In genomic region chr10:128704491-128705316, GRCm38 (mm10) we compare ENCODE assay signal across 8 mouse cellular contexts. TPM values are rescaled to one million over a fixed set of nuclear protein-coding genes. Genes with fewer than 3 reads are reported as not detected.
DNase-seq lines count a peak whose midpoint lies in the region; ATAC-seq and TF ChIP-seq lines count a peak whose summit lies in the region.

Gene Cdk2 (minus strand): TSS chr10:128705031.

- peak within 1 kb of the TSS; percentile 96 for H3K4me2 ChIP-seq in hindbrain, postnatal 0 days (ENCODE audit: low read depth, low read length)

- intact Hi-C loops in gastrocnemius, adult 2 months (cut with DNase I): loop anchor here (2.0 kb wide), 1 partner anchor 38 kb away; no protein-coding TSS in a partner anchor
- intact Hi-C loops in left cerebral cortex, adult 2 months (cut with DNase I): no loop called here

- no peaks in the 10 kb centered on the region; the same call in 1 of the 2 replicates for H3K36me3 ChIP-seq in hindbrain, postnatal 0 days (ENCODE audit: insufficient read depth, low read length)
- peaks cover 35% of the 10 kb centered on the region for H3K36me3 ChIP-seq in megakaryocyte, embryonic 14.5 days (replicated peaks; ENCODE audit: low read length)

- WGBS in hindbrain, postnatal 0 days: under 1% methylated on average over 58 of the region's 62 CpGs

- H3K27ac ChIP-seq in gastrocnemius, adult 2 months: peak within 1 kb of the TSS; percentile 93
- peak within 1 kb of the TSS; percentile 83 for H3K27ac ChIP-seq in hindbrain, postnatal 0 days
- H3K27ac ChIP-seq in left cerebral cortex, adult 2 months: peak within 1 kb of the TSS; percentile 37; the same call in 1 of the 2 replicates

- H3K9me3 ChIP-seq in hindbrain, postnatal 0 days (ENCODE audit: low read length): no peaks in the 10 kb centered on the region
- H3K9me3 ChIP-seq in megakaryocyte, embryonic 14.5 days: no peaks in the 10 kb centered on the region

- H3K4me3 ChIP-seq in gastrocnemius, adult 2 months: peak within 1 kb of the TSS; percentile 90
- peak within 1 kb of the TSS; percentile 80 for H3K4me3 ChIP-seq in hindbrain, postnatal 0 days (ENCODE audit: low read length)
- H3K4me3 ChIP-seq in left cerebral cortex, adult 2 months: peak within 1 kb of the TSS; percentile 58
- peak within 1 kb of the TSS; percentile 96 for H3K4me3 ChIP-seq in megakaryocyte, embryonic 14.5 days (replicated peaks)

- TF ChIP-seq CTCF in gastrocnemius, adult 2 months (IDR thresholded peaks at IDR 0.05): no peak
- no peak for TF ChIP-seq CTCF in hindbrain, postnatal 0 days (IDR thresholded peaks at IDR 0.05; ENCODE audit: low read depth)
- TF ChIP-seq CTCF in left cerebral cortex, adult 2 months (IDR thresholded peaks at IDR 0.05): no peak

- peak; percentile 81 for DNase-seq in WW6 (ENCODE audit: low read depth, low spot score)
- peak; percentile 73 to 91 for DNase-seq in cerebellum, postnatal 4 days (ENCODE audit: low spot score in 2 of 2)
- peak; percentile 96 for DNase-seq in gastrocnemius, adult 2 months
- DNase-seq in hindbrain, postnatal 0 days (ENCODE audit: low spot score): peak; percentile 94
- DNase-seq in left cerebral cortex, adult 2 months (ENCODE audit: extremely low spot score in 1 of 2, low spot score in 2 of 2): peak; percentile 84 to 87
- peak; percentile 92 for DNase-seq in right cerebral cortex, postnatal 10 days (ENCODE audit: low spot score in 2 of 2)
- peak; percentile 90 for DNase-seq in urinary bladder, postnatal 25 days (ENCODE audit: low spot score)

- no peaks in the 10 kb centered on the region for H3K27me3 ChIP-seq in hindbrain, postnatal 0 days (ENCODE audit: insufficient read depth, low read length)
- no peaks in the 10 kb centered on the region for H3K27me3 ChIP-seq in megakaryocyte, embryonic 14.5 days (replicated peaks)

- peak within 1 kb of the TSS; percentile 61 for H3K9ac ChIP-seq in hindbrain, postnatal 0 days (replicated peaks; ENCODE audit: low read length)

- H3K4me1 ChIP-seq in hindbrain, postnatal 0 days (ENCODE audit: insufficient read depth, low read length): no peaks in the 10 kb centered on the region
- peaks cover 41% of the 10 kb centered on the region for H3K4me1 ChIP-seq in megakaryocyte, embryonic 14.5 days

- peak; percentile 95 for ATAC-seq in hindbrain, postnatal 0 days

RNA-seq across cellular contexts. Expression of gene Cdk2, which starts in this region (rescaled TPM):
- total RNA-seq in gastrocnemius, adult 2 months (2021): 1 to 10 TPM; 3.0 to 3.2 TPM
- 17.5 and 21.2 TPM in 2 replicates for total RNA-seq in hindbrain, postnatal 0 days (2014; rRNA removed)
- 16.6 and 17.7 TPM in 2 replicates for polyA plus RNA-seq in hindbrain, postnatal 0 days (2015; fragmentation: Nextera tagmentation; extraction: Ambion mirVana)
- 1 to 10 TPM; 2.2 to 2.6 TPM for total RNA-seq in left cerebral cortex, adult 2 months (2021)
- 3.6 and 5.7 TPM in 2 replicates for polyA plus RNA-seq in megakaryocyte, embryonic 14.5 days (2012; ENCODE audit: insufficient read depth, low replicate concordance)

Comparison
In these comparisons a context has a peak if more than half of its experiments do, and no peak if none do; other contexts are left out.
1. Peak in every context shown above with its lines: DNase-seq, ATAC-seq, H3K4me3 ChIP-seq and H3K27ac ChIP-seq.
2. H3K27ac ChIP-seq: peak in every context shown above with its lines; median percentile 93 in gastrocnemius, adult 2 months; 83 in hindbrain, postnatal 0 days; 37 in left cerebral cortex, adult 2 months.